Mouse (Mus musculus) myocyte (in vitro differentiated cells): ENCODE measurements around the gene Sowaha. TPM values are rescaled to one million over a fixed set of nuclear protein-coding genes. Genes with fewer than 3 reads are reported as not detected.
"Not testable (repeated sequence)": the region's sequence is repeated elsewhere in the genome, so short reads cannot be mapped to it uniquely, and the experiment has no call there.

ENCODE experiments used
- H3K27me3 ChIP-seq: one replicate; pipeline ENCODE4 v1.6.1; 2011; ENCODE audit not compliant: control insufficient read depth, insufficient read depth, insufficient read length
- H3K36me3 ChIP-seq: one replicate; pipeline ENCODE4 v1.6.1; 2011; ENCODE audit not compliant: control insufficient read depth, insufficient read depth
- H3K4me2 ChIP-seq: one replicate; pipeline ENCODE4 v1.6.1; 2011; ENCODE audit warnings: low read depth, control low read depth
- H3K4me3 ChIP-seq: one replicate; pipeline ENCODE4 v1.5.1; 2011; ENCODE audit warnings: mild to moderate bottlenecking, control low read depth, moderate library complexity
- H3K79me2 ChIP-seq: one replicate; pipeline ENCODE4 v1.6.1; 2011; ENCODE audit not compliant: control insufficient read depth, insufficient read depth
- H3ac ChIP-seq: one replicate; pipeline ENCODE4 v1.6.1; 2011; ENCODE audit not compliant: control insufficient read depth, insufficient read length
- E2F4 ChIP-seq: IDR thresholded peaks from one replicate; pipeline ENCODE4 v1.6.1; 2011; ENCODE audit warnings: mild to moderate bottlenecking, control low read depth, moderate library complexity; ENCODE audit not compliant: insufficient read depth
- POLR2A ChIP-seq: IDR thresholded peaks from one replicate; pipeline ENCODE4 v1.6.1; 2011; ENCODE audit warnings: low read depth, mild to moderate bottlenecking, control low read depth, moderate library complexity; ENCODE audit not compliant: insufficient read length
- POLR2AphosphoS2 ChIP-seq: IDR thresholded peaks from one replicate; pipeline ENCODE4 v1.6.1; 2011; ENCODE audit warnings: low read depth, control low read depth; ENCODE audit not compliant: insufficient read length
- REST ChIP-seq: IDR thresholded peaks from one replicate; pipeline ENCODE4 v1.6.1; 2011; ENCODE audit warnings: mild to moderate bottlenecking, control low read depth, moderate library complexity; ENCODE audit not compliant: insufficient read depth, insufficient read length
- polyA plus RNA-seq: library from polyadenylated mRNA; unstranded; fragments of >200 nt; fragmentation: generic; extraction: Trizol; gene quantifications from one replicate; pipeline ENCODE4 v1.2.1, GENCODE M21; 2012; ENCODE audit warnings: missing spikeins

Sowaha gene
- polyA plus RNA-seq, 1 experiment, result not detected

- Histone ChIP-seq H3K79me2 (peaks cover 19% of the 10 kb centered on the region), H3K27me3 (no peaks in the 10 kb centered on the region), H3K4me3 (no peak overlapping the region), H3K4me2 (no peak overlapping the region), H3ac (no peak overlapping the region), H3K36me3 (peaks cover 18% of the 10 kb centered on the region)
- TF ChIP-seq REST (no peak), E2F4 (no peak), POLR2A (peak; percentile 6)
Measured at GRCm38 (mm10) chr11:53427993-53428715, 51.9 kb downstream of the Sowaha start.

DNA sequence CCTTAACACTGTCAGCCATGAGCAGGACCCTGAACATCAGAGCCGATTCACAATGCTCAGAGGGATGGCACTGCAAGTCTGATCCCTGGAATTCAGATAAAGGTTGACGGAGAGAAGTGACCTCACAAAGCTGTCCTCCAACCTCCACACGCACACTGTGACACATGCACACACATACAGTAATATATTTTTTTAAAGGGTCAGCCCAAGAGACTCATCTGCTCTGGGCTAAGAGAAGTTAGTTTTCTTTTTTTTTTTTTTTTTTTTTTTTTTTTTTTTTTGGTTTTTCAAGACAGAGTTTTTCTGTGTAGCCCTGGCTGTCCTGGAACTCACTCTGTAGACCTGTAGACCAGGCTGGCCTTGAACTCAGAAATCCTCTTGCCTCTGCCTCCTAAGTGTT, 53.2 kb downstream of the Sowaha start:
- not testable (repeated sequence) for H3K4me2 ChIP-seq, H3K27me3 ChIP-seq
- TF ChIP-seq POLR2AphosphoS2, result peak; percentile 1

More for the DNA sequence above, 53.2 kb downstream of the Sowaha start:
- peaks cover 27% of the 10 kb centered on the region for H3K36me3 ChIP-seq
- H3K4me3 ChIP-seq, H3ac ChIP-seq: not testable (repeated sequence)
- peaks cover 19% of the 10 kb centered on the region for H3K79me2 ChIP-seq

Other genes starting within 250 kb of the Sowaha start
- 99.3 TPM for gene Hspa4, start 179.8 kb downstream of the Sowaha start, polyA plus RNA-seq
- gene Zcchc10, start 155.6 kb downstream of the Sowaha start, polyA plus RNA-seq, result 4.0 TPM
- gene Aff4, start 129.4 kb downstream of the Sowaha start, polyA plus RNA-seq, result 15.6 TPM
- gene Leap2, start 57.1 kb downstream of the Sowaha start, polyA plus RNA-seq, result not detected
- 1,153 TPM for gene Uqcrq, start 49.4 kb downstream of the Sowaha start, polyA plus RNA-seq
- 3.7 TPM for gene Gdf9, start 49.3 kb downstream of the Sowaha start, polyA plus RNA-seq
- 0.02 TPM for gene Gm10447, start 23.2 kb downstream of the Sowaha start, polyA plus RNA-seq
- gene Shroom1, start 23.1 kb downstream of the Sowaha start, polyA plus RNA-seq, result 0.88 TPM
- gene Gm9837, start 9.8 kb downstream of the Sowaha start, polyA plus RNA-seq, result not detected
- not detected for gene Gm9945, start 108 bp downstream of the Sowaha start, polyA plus RNA-seq
- 92.4 TPM for gene Sept8, start 39.0 kb upstream of the Sowaha start, polyA plus RNA-seq
- gene Kif3a, start 87.1 kb upstream of the Sowaha start, polyA plus RNA-seq, result 13.6 TPM
- 0.19 TPM for gene Il4, start 138.4 kb upstream of the Sowaha start, polyA plus RNA-seq
- gene Il13, start 154.4 kb upstream of the Sowaha start, polyA plus RNA-seq, result not detected
- 4.3 TPM for gene Rad50, start 227.0 kb upstream of the Sowaha start, polyA plus RNA-seq
- gene Il5, start 240.5 kb upstream of the Sowaha start, polyA plus RNA-seq, result not detected